Mouse (Mus musculus): ENCODE measurements at regions not wholly inside any gene's neighbourhood (a gene's known extent, or its start where the extent isn't known, plus 50 kb on each side); places are given as distances from the start of the nearest gene placed in this dataset.

DNA sequence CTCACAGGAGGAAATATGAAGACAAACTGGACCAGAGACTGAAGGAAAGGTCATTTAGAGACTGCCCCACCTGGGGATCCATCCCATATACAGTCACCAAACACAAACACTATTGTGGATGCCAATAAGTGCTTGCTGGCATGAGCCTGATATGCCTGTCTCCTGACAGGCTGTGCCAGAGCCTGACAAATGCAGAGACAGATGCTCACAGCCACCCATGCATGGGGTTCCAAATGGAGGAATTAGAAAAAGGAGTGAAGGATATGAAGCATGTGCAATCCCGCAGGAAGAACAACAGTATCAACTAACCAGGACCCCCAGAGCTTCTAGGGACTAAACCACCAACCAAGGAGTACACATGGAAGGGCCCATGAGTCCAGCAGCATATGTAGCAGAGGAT, 505.9 kb downstream of the Gm6685 start:
- DNase-seq (ENCODE audit: low spot score in 2 of 2): peak; percentile 22 to 72

DNA sequence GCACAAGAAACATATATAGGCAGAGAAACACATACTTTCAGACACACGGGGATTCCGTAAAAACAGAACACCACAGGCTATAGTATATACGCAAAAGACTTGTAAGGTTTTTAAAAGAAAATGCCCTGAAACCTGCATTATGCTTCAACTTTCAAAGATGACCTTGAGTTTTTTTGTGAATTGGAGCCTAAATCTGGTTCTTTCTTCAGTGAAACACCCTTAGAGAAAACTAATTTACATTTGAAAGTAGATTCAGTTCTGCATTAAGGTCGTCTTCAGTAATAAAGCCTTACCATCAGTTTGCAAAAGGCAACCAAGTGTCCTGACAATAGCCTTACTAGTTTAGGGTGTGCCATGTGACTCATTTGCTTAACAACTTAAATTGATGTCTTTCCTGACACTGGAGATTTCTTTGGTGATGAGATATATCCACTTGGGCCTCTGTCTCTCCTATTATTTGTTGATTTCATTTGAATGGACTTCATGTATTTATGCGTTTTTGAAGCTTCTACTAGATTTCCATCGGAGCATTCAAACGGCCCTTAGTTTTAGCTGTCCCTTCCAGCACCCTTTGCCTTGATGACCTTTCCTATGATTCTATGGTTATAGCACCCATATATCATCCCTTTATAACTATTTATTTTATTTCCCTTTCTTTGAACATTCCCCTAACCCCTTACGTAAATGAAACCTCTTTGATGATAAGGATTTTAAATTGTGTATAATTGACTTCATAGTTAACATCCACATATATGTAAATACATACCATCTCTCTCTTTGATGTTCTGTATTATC, 539.6 kb downstream of the Gm6685 start:
- no peak for DNase-seq (ENCODE audit: low spot score in 2 of 2)

DNA sequence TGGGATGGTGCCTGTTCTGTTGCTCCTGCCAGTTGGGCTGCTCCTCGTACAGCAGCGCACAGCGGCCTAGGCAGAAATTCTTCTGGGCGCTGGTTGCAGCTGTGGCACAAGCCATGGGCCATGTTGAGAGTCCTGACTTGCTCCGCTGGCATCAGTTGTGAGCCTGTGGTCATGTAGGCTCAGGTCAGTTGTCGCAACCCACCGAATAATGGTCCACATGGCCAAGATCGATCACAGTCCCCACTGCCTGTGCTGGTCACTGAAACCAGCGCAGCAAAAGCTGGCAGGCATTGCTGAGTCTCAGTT, 585.8 kb downstream of the Gm6685 start:
- DNase-seq (ENCODE audit: low spot score in 2 of 2): no peak

DNA sequence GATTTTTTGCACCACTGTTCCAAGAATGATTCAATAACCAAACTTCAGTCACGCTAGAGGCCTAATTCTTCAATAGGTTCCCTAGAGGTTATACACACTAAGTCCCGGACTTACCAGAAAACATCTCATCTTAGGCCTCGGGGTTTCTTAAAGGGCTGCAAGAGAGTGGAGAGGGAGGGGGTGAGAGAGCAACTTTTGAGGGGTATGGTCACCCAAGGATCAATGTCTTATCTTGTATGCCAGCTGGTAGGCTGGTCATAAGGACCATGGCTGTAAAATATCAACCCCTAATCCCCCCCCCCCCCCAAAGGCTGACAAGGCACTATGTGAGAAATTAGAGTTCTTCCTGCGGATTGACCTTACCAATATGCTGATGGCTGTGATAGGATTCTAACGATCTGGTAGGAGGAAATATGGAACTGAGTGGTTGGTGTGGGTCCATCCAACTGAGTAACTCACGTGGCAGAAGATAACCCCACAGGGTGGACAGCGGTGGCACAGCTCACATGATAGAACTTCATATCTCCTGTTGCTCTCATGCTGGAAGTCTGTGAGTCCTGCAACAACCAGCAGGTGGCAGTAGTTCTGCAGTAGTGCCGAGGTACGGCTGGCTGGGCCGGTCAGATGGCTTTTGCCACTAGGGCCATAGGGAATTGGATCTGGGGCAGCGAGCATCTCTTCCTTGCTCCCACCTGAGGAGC, 586.3 kb downstream of the Gm6685 start:
- peak; percentile 1 to 65 for DNase-seq (ENCODE audit: low spot score in 2 of 2)

DNA sequence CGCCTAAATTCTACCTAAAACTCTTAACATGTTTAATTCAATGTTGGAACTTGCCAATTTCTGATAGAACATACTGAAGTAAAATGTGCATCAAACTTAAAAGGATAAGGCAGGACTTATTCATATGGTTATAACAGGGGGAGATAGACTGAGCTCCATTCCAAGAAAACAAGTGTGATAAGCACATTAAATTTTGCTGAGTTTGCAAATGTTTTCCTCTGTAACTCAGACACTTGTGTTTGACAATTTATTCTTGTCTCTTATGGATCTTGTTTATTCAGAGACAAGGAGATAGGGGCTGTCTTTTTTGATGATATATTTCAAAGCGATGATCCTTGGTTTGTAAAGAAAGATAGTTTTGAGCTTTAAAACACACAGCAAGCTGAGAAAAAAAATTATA, 613.6 kb downstream of the Gm6685 start:
- DNase-seq (ENCODE audit: low spot score in 2 of 2): no peak

DNA sequence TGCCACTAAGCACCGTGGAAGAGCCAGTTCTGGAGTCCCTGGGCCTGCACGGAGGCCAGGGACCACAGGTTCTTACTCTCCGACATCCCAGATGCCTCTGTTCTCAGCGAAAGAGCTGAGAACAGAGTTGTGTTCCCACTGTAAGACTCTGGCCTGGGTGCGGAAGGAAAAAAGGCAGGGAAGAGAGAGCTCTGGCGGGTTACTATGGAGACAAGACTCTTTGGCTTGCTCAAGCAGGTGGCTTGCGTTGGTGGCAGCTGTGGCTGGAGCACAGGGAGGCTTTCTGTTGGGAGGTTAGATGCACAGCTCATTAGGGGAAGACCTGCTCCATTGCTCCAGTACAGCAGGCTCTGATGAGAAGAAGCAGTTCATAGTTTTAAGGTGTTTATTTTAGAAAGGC, 618.3 kb downstream of the Gm6685 start:
- peak in 1 of 2 experiments; percentile 27 for DNase-seq (ENCODE audit: low spot score in 2 of 2)

DNA sequence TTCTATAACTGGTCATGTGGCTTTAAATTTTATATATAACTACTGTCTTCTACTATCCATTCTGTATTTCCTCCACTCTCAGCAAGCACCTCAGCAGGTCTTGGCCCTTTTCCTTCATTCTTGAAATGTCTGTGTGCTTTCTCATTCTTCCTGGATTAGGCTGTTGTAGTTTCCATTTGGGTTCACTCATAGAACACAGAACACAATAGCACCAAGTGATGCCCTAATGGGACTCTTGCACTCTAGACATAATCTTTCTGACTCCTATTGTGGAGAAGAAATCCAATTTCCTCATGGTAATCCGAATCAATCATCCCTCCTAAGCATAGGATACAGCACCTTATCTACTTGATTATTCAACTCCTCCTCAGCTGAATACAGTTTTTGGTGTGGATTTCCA, 667.2 kb downstream of the Gm6685 start:
- no peak for DNase-seq (ENCODE audit: low spot score in 2 of 2)
